Mouse (Mus musculus): ENCODE results near the gene Stkld1. TPM values are rescaled to one million over a fixed set of nuclear protein-coding genes. Genes with fewer than 3 reads are reported as not detected.

Gene Stkld1
- total RNA-seq, 1 experiment from 2014 or later, result 0.33 TPM

DNA sequence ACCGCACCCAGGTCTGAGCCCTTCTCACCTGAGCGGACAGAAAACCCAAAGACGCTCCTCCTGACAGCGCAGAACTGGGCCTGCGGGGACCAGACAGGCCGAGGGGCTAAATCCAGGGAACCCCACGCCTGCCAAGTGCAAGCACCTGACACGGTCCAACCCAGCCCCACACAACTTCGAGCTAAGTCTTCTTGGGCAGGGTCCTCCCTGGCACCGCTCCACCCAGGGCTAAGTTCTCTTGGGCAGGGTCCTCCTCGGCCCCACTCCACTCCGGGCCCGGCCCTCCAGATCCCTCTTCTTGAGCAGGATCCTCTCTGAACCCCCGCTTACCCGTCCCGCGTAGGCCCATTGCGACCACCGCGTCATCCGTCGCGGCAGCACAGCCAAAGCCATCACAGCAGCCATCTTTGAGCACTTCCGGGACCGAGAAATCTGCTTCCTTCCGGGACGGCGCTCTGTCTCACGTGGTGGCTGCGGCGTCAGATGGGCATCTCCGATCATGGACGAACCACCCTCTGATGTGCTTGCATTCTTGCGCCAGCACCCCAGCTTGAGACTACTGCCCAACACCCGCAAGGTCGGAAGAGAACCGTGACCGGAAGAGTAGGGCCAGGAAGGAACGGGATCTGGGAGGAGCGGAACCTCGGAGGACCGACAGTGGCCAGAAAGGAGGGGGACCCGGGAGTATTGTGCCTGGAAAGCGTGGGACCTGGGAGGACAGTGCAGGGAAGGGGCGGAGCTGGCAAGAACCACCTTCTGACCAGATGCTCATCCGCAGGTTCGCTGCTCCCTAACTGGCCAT lies 17.7 kb upstream of the Stkld1 start, which contains the start of the genes Surf2 and Surf1:
Gene Surf2 (plus strand): TSS at position 441 of the 802 bp plus-strand sequence.
Gene Surf1 (minus strand): TSS at position 604 of the 802 bp plus-strand sequence.
- peak; percentile 80 for DNase-seq

DNA sequence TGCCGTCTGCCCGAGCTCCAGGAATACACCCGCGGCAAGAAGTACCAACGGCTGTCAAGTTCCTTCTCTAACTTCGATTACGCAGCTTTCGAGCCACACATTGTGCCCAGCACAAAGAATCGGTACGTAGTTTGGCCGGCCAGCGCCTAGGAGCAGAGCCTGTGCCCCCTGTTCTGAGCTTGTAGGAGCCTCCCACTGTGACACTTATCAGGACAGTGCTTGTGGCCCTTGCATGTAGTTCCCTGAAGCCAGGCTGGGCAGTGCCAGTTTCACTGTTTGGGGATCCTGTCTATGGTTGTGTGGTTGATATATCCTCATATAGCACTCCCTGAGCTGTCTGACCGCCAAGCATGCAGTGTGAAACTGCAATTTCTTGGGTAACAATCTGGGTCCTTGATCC lies 17.1 kb upstream of the Stkld1 start:
- DNase-seq, result no peak

DNA sequence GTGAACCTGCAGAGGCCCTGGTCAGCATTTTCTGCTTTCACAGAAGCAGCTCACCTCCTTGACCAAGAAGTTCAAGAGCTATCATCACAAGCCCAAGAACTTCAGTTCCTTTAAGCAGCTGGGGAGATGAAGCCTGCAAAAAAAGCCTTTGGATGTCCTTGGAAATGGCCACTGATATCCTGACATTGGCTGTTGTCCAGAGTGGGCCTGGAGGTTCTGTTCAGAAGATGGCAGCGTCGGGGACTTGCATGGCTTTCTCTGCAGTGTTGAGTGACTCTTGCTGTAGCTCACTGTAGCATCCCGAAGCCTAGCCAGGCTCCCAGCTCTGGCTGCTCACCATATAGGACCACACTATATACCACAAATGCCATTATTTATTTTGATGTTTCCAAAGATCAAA lies 14.2 kb upstream of the Stkld1 start:
- DNase-seq, result peak; percentile 29

DNA sequence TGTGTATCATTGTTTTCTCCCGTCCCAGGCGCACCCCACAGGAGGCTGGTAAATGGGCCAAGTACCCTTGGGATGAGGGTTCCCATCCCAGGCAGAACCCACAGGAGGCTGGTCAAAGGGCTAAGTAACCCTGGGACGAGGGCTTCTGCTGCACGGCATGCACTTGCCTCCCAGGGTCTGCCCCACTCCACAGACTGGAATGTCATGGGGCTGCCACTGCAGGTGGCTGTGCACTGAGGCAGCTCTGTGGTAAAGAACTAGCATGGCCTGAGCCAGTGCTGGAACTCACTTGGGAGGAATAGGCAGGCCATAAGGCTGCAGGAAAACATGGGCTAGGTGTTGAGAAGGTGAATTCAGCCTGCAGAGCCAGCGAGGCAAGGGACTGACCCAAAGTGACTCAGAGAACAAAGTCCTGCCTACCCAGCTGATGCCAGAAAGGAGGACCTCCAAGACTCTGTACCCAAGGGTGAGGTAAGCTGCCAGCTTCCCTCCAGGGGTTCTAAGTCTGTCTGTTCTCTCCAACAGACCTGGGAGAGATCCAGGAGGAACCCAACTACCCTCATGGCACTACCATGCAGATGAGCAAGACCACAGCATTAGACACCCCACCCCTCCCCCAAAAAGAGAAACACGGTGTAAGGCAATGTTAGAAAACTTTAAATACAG lies 13.5 kb upstream of the Stkld1 start:
- no peak for DNase-seq

DNA sequence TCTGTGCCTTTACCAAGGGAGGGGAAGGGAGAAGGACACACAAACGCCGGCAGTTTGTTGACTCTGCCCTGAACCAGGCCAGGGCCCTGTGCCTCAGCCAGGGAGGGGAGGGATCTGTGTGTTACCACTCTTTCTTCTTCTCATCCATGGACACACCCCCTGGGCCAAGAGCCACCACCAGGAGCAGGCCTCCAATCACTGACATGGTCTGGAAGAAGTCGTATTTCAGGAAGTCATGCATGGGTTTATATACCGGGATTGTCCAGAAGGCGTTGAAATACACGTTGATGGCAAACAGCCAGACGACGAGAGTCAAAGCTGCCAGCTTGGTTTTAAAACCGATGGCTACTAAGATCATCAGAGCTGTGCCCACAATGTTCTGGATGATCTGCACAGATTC lies 12.1 kb upstream of the Stkld1 start:
- peak; percentile 64 for DNase-seq

DNA sequence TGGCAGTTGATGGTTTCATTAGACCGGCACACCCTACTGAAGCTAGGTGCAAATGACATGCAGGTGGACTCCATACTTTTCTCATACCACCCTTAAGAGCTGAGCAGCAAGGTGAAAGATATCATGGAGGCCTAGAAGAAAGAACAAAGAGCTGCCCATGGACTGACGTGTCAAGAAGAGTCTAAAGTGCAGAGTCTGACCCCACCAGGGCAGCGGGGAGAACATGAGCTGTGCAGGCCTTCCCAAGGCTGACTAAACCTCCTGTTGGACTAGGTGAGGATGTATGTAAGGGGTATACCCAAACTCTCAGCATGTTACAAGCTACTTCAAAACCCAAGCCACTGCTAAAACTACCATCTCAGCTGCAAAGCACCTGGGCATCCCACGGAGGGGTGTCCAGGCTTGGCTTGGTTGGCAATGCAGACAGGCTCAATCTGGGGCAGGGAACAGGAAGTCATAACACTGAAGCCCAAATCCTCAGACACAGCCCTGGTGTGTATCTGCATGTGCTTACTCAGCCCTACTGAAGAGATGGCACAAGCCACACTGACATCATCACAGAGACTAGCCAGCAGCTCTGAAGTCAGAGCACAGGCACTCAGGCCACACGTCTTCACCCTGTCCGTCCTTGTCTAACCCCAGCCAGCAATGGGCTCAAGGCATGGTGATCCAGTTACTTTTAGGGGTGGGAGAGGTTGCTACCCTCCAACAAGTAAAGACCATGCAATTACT lies 5.9 kb upstream of the Stkld1 start:
- DNase-seq, result no peak

DNA sequence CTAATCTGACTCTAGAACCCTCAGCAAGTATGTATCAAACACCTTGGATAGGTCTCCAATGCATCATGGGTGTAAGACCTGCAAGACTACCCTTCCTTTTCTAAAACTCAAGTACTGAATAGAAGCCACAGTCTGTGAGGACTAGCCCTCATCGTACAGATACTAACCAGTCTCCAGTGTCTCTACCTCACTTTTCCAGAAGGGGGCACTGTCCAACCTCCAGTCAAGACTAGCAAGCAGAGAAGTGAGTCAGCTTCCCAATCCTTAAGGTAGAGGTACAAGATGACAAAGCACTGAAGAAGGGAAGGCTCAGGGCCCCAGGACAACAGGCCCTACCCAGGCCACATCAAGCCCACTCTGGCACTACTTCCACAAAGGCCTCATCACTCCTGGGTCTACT lies 3.5 kb upstream of the Stkld1 start:
- DNase-seq, result peak; percentile 46

DNA sequence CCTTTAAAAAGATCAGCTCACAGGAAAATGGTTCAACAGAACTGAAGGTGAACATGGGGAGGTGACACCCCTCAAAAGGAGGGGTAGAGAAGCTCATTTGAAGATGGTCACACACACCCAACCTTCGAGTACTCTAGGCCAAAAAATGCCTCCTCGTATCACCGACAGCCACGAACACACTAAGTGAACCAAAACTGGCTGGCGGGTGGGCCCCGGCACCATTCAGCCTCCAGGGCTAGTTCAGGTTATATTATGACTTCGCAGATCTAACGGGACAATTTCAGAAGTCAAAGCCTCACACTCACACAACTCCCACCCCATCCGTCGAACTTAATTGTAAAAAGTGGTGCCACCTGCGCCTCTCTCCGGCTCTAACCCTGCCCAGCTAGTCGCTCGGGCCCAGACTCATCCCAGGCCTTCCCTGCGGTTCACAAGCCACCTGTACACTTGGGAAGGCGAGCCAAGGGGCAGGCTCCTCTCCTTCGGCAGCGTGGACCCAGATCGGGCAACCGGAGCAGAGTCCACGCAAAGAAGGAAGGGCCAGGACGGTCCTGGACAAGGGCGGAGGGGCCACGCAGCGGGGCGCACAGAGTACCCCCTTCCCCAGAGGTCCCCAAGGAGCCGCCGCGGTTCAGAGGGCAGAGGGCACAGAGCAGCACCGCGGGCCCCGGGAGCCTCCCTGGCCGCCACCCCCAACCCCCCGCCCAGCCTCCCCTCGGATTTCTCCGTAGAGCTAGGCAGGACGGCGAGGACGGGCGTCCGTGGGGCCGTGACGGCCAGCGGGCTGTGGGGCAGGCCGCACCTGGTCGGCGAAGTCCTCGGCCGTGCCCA lies 1.2 kb upstream of the Stkld1 start:
- DNase-seq, result no peak

DNA sequence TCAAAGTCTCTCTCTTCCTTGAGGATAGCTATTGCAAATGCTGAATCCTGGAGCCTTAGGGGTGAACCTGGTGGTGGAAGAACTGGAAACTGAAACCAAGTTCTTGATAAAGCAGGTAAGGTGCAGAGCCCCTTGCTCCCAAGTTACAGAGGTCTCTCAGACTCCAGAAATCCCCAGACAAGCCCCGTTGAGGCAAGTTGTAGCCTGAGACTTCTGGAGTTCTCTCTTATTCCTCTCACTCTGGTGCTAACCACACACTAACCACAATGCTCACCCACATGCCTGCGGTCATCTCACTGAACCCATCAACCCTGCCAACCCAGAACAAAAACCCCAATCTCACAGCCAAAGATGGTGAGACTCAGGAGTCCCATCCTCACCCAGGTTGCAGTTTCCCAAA lies 1.4 kb downstream of the Stkld1 start:
- no peak for DNase-seq

DNA sequence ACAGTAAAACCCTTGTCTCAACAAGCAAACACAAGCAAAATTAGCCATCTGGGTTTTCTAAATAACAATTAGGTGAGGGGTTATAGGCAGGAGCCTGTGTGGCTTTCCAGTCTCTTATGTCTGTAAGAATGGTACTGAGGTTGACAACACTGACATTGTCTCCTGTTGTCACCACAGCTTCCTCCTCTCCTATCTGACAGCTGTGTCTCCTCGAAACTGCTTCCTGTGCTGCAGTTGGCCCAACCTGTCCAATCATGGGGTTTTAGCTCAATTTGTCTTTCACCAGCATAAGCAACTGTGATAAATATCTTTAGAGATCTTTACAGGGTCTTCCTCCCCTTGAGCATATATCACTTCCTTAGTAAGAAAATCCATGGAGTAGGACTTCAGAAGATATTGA lies 2.6 kb downstream of the Stkld1 start:
- no peak for DNase-seq

DNA sequence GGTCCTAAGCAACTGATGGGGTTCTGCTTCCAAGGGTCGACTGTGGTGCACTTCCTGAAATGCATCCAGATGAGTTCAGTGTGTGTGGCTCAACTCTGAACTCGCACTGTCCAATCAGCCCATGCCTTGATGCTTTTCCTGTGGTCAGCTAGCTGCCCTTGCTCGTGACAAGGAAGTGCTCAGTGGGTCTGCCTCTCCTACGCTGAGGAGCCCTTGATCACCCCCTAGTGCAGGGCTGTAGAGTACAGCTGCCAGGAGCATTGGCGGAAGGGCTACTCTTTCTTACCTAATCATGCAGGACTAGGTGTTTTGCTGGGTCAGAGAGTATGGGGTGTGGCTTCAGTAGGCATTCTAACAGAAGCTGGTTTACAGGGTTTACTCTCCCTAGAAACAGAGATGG lies 7.7 kb downstream of the Stkld1 start:
- no peak for DNase-seq

DNA sequence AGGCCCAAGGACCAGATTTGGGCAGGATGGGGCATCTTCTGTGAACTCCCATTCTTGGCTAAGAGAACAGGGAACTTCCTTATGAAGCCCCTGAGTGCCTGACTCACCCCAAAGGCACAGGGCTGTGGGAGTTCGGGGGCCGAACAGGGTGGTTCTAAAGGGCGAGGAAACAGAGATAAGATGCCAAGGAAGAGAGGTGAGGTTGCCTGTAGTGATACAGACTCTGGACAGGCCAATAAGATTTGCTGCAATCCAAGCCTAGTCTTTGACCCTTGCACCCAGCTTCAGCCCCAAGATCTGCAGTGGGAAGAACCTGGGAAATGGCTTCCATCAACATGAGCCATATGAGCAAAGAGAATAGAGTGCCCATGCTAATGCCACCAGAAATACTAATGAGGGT lies 9.4 kb downstream of the Stkld1 start:
- DNase-seq, result no peak

DNA sequence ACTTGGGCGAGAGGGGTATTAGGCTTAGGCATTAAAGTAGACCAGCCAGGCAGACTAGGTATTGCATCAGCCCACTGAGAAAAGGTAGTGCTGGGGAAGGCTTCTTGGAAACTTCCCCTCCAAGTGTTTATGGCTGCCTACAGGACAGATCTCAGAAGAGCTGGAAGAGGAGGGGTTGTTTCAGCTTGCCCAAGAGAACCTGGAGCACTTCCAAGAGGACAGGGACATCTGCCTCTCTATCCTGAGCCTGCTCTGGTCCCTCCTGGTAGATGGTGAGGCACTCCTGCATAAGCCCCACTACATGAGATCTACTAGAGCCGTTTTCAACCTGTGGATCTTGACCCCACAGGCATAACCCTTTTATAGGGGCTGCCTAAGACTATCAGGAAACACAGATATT lies 16.6 kb downstream of the Stkld1 start:
- DNase-seq, result no peak

DNA sequence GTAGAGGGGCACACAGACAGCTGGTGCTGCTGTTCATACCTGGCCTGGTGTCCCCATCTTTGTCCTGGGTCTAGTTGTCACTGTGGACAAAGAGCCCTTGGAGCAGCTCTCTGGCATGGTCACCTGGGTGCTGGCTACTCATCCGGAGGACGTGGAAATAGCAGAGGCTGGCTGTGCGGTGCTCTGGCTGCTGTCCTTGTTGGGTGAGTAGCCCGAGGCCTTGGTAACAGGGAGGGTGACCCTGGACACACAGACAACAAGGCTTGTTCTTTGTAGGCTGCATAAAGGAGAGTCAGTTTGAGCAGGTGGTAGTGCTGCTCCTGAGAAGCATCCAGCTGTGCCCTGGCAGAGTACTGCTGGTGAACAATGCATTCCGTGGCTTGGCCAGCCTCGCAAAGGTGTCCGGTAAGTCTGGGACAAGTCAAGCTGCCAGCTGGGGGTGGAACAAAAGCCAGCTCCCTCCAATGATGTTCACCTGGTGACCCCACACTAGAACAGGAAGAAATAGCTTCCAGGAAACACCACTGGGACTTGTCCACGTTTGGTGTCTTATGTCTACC lies 17.6 kb downstream of the Stkld1 start:
- peak; percentile 16 for DNase-seq

DNA sequence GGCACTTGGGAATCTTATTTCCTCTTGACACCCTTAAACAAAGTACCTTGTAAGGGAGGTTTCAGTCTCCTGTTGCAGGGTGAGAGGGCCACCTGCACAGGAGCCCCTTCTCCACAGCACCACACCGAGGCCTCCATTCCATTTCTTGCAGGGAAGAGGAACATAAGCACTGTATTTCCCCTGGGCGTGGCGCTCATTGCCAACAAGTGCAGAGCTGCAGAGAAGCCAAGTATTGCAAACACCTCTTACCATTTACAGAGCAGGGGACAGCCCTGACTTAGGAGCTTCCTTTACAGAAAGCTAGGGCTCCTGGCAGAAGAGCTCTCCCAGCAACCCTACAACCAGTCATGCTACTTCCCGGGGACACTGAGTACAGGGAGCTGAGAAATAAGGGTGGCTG lies 18.3 kb downstream of the Stkld1 start:
- DNase-seq, result no peak

DNA sequence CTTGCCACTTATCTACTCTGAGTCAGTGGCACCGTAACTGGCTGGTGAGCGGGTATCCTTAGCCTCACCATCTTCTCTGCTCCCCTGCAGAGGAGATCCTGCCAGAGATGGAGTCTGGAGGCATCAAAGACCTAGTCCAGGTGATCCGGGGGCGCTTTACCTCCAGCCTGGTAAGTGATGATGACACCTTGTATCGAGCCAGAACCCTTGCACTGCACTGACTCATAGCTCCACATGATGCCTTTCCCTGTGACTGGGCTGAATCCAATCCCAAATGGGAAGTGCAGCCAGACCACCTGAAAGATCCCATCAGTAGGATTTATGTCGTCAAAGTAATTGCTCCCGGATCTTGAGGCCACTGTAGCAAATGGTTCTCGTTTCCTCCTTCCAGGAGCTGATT lies 19.0 kb downstream of the Stkld1 start:
- no peak for DNase-seq

DNA sequence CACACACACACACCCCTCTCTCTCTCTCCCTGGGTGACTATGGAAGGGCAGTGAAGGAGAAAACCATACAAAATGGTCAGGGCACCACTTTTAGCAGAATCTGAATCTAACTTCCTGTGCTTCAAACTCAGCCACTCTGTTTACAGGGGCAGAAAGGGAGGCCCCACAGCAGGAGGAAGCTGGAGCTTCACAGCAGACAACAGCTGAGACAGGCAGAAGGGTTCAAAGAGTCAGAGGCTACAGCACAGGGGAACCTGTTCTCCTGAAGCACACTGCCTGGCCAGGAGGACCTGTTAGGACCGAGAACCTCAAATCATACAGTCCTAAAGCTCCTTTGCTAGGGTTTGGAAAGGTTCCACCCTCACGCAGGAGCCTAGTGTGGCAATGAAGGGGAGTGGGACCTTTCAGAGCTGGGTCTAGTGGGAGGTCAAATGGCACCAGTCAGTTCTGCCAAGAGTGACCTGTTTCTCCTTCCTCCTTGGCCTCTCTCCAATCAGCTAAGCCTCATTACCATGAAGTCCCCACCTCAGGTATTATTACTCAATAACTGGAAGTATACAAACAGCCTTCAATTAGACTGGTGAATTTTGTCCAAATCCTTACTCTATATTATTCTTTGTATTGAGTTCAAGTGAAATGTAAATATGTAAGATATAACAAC lies 21.0 kb downstream of the Stkld1 start:
- DNase-seq, result no peak

DNA sequence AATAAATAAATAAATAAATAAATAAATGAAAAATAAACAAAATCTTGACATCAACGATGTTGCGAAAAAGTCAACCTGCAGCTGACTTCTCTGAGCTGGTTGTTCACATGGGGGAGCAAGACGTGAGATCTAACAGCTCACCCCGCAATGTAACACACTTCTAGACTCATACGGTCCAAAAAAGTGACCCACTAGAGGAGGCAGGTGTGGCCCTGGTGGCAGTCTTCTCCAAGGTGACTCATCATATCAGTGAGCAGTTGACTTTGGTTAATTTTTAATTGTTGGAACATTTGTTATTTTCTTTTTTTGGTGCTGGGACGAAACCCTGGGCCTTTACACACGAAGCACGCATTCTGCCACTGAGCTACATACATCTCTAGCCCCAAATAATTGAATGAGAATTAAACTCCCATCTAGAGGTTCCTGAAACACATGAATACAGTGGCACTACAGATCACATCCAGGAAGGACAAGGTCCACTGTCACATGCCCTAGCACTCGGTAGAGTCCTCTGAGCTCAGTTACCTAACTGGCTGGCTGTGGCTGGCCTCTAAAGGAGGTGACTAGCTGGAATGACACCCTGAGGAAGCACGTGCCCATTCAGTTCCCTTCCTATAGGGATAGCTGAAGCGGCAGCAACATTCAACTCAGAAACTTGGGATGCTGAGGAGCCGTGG lies 23.1 kb downstream of the Stkld1 start:
- no peak for DNase-seq

DNA sequence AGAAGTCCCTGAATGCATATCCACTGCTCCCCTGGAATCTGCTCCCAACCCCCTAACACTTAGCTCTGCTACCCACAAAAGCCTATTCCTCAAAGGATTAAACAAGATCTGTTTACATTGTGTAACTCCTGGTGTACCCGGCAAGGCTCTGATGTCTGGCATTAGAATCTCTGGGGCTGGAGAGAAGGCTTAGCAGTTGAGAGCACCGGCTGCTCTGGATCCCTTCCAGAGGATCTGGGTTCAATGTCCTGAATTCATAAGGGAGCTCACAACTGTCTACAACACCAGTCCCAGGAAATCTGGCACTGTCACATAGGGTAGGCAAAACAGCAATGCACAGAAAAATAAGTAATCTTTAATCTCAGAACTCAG lies 23.6 kb downstream of the Stkld1 start:
- DNase-seq, result no peak

DNA sequence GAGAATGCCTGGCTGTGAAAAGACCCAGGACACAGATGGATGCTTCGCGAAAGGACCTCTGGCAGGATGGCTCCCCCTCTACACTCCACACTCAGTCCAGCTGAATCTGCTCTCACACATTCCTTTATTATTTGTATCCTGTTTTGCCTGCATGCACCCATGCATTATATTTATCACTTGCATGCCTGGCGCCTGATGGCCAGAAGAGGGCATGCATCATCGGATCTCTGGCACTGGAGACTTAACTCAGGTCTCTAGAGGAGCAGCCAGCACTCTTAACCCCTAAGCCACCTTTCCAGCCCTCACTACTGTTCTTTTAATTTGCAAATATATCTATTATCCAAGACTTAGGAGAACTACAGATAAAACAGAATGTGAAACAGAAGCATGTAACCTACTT lies 26.9 kb downstream of the Stkld1 start:
- no peak for DNase-seq

Data from adrenal gland, postnatal 25 days (tissue).